Mouse (Mus musculus) cerebellum, adult 2 months (tissue): ENCODE results near the gene Mpzl1.

Experiments
- CTCF ChIP-seq: fragments of 200-500 bp; IDR thresholded peaks from 2 replicates; pipeline ENCODE4 v1.5.1; 2011; ENCODE audit warnings: low read depth, mild to moderate bottlenecking, control low read depth, low read length, moderate library complexity, borderline replicate concordance; ENCODE audit not compliant: insufficient read depth
- POLR2A ChIP-seq: fragments of 200-500 bp; IDR thresholded peaks from 2 replicates; pipeline ENCODE4 v1.6.1; 2011; ENCODE audit warnings: low read length, control low read depth, borderline replicate concordance; ENCODE audit not compliant: insufficient read depth

DNA sequence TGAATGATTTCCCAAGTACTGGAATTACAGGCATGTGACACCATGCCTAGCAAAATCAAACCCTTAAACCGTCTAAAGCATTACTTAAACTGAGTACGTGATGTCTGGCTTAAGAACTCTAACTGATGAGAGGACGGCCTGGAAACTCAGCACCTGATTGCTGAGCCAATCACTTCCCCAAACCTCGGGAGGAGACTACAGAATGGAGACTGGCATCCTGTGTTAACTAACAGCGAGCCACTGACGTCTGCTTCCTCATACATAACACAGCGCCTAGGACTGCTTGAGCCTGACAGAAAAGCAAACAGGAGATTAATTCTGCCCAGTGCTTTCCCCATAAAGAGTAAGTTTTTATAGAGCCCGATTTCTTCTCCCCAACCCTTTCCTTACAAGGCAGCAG lies 30.1 kb downstream of the Mpzl1 start:
- TF ChIP-seq POLR2A, result no peak
- TF ChIP-seq CTCF, result no peak
